Mouse (Mus musculus): ENCODE measurements at regions not wholly inside any gene's neighbourhood (a gene's known extent, or its start where the extent isn't known, plus 50 kb on each side); places are given as distances from the start of the nearest gene placed in this dataset.

DNA sequence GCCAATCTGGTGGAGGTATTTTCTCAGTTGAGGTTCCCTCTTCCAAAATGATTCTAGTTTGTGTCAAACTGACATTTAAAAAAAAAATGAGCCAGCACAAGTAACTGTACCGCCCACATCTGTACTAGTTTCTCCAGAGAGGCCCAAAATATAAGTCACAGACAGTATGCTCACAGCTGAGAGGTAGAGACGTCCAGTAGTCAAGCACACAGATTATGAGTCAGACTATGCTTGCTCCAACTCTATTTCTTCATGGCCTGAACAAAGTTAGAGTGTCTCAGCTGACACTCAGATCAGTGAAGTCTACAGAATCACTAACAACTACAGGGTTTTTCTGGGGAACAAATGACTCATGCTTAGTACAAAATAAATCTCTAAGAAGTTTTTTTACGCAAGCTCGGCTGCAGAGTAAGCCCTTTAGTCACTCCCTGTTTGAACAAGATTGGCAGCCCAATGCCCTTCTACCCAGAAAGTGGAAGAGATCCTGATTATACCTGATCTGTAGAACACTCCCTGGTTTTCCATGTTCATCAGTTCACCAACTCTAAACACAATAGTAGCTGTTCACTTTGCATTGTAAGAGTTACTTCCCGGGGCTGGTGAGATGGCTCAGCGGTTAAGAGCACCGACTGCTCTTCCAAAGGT, 70.7 kb downstream of the Cartpt start:
- no peaks in the 10 kb centered on the region for H3K4me1 ChIP-seq (replicated peaks; ENCODE audit: control insufficient read depth, insufficient read depth, low read length)
- H3K4me3 ChIP-seq (ENCODE audit: control insufficient read depth, insufficient read depth, low read length), result no peak overlapping the region
- TF ChIP-seq CTCF (IDR thresholded peaks at IDR 0.05; ENCODE audit: borderline replicate concordance, control insufficient read depth, extremely low read depth, insufficient read depth, low read length, poor library complexity), result no peak
- TF ChIP-seq POLR2A (IDR thresholded peaks at IDR 0.05; ENCODE audit: control insufficient read depth, extremely low read depth, insufficient read depth, low read length, poor library complexity), result no peak
- H3K36me3 ChIP-seq (ENCODE audit: control insufficient read depth, insufficient read depth, low read length), result no peaks in the 10 kb centered on the region
- DNase-seq, result no peak
- WGBS, result 87% methylated on average over 7 of the region's 7 CpGs
- no peaks in the 10 kb centered on the region for H3K27me3 ChIP-seq (ENCODE audit: control insufficient read depth, insufficient read depth, low read length)
- no peak overlapping the region for H3K27ac ChIP-seq (ENCODE audit: control insufficient read depth, insufficient read depth, low read length)

GRCm38 (mm10) chr13:99827573-99827972, 73.3 kb downstream of the Cartpt start:
- H3K27me3 ChIP-seq (ENCODE audit: control insufficient read depth, insufficient read depth, low read length), result no peaks in the 10 kb centered on the region
- no peak for TF ChIP-seq CTCF (IDR thresholded peaks at IDR 0.05; ENCODE audit: borderline replicate concordance, control insufficient read depth, extremely low read depth, insufficient read depth, low read length, poor library complexity)
- H3K4me3 ChIP-seq (ENCODE audit: control insufficient read depth, insufficient read depth, low read length), result no peak overlapping the region
- WGBS, result 90% methylated on average over 7 of the region's 7 CpGs
- DNase-seq, result no peak
- H3K27ac ChIP-seq (ENCODE audit: control insufficient read depth, insufficient read depth, low read length), result no peak overlapping the region
- no peaks in the 10 kb centered on the region for H3K36me3 ChIP-seq (ENCODE audit: control insufficient read depth, insufficient read depth, low read length)
- H3K4me1 ChIP-seq (replicated peaks; ENCODE audit: control insufficient read depth, insufficient read depth, low read length), result no peaks in the 10 kb centered on the region

DNA sequence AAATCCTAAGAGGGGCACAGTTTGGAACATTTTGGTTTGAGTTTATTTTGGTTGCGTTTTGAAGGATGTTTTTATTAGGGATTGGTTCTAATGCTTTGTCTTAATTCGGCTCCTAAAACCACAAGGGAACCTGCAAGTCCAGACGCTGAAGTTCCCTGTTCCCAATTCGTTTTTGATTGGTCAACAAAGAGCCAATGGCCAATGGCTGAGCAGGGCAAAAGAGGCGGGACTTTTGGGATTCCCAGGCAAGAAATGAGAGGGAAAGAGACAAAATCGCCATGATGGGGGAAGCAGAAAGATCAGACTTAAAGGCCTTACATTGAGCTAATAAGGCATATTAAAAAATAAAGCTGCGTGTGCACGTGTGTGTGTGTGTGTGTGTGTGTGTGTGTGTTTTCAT, 76.3 kb downstream of the Cartpt start:
- WGBS, result 63% methylated on average over 8 of the region's 8 CpGs
- no peak overlapping the region for H3K27ac ChIP-seq (ENCODE audit: control insufficient read depth, insufficient read depth, low read length)
- no peaks in the 10 kb centered on the region for H3K36me3 ChIP-seq (ENCODE audit: control insufficient read depth, insufficient read depth, low read length)

GRCm38 (mm10) chr13:99816666-99817065, 84.2 kb downstream of the Cartpt start:
- Histone ChIP-seq H3K4me3 (ENCODE audit: control insufficient read depth, insufficient read depth, low read length) (no peak overlapping the region), H3K4me1 (replicated peaks; ENCODE audit: control insufficient read depth, insufficient read depth, low read length) (no peaks in the 10 kb centered on the region), H3K27ac (ENCODE audit: control insufficient read depth, insufficient read depth, low read length) (no peak overlapping the region), H3K36me3 (ENCODE audit: control insufficient read depth, insufficient read depth, low read length) (no peaks in the 10 kb centered on the region), H3K27me3 (ENCODE audit: control insufficient read depth, insufficient read depth, low read length) (no peaks in the 10 kb centered on the region)
- 80% methylated on average over 6 of the region's 6 CpGs for WGBS
- TF ChIP-seq CTCF (IDR thresholded peaks at IDR 0.05; ENCODE audit: borderline replicate concordance, control insufficient read depth, extremely low read depth, insufficient read depth, low read length, poor library complexity) (no peak), POLR2A (IDR thresholded peaks at IDR 0.05; ENCODE audit: control insufficient read depth, extremely low read depth, insufficient read depth, low read length, poor library complexity) (no peak)
- no peak for DNase-seq

More for the DNA sequence above, 76.3 kb downstream of the Cartpt start:
- no peak overlapping the region for H3K4me3 ChIP-seq (ENCODE audit: control insufficient read depth, insufficient read depth, low read length)
- no peaks in the 10 kb centered on the region for H3K4me1 ChIP-seq (replicated peaks; ENCODE audit: control insufficient read depth, insufficient read depth, low read length)
- no peak for DNase-seq
- H3K27me3 ChIP-seq (ENCODE audit: control insufficient read depth, insufficient read depth, low read length), result no peaks in the 10 kb centered on the region
- no peak for TF ChIP-seq POLR2A (IDR thresholded peaks at IDR 0.05; ENCODE audit: control insufficient read depth, extremely low read depth, insufficient read depth, low read length, poor library complexity)
- no peak for TF ChIP-seq CTCF (IDR thresholded peaks at IDR 0.05; ENCODE audit: borderline replicate concordance, control insufficient read depth, extremely low read depth, insufficient read depth, low read length, poor library complexity)

DNA sequence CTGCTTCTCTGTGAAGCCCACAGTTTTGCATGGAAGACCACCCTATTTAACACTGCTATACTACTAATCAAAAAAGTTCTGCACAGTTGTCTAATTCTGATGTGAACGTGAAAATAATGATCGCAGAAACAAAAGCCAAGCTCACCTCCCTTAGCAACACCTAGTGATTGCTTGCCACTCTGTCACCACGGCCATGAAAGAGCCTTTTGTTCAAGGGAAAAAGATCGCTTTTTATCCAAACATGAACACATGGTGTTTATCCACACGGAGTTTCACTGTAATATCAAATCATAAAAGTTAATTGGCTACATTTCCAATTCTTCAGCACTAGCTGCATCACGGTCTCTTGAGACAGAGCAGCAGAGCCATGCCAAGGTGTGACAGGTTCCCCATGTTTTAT, 85.1 kb downstream of the Cartpt start:
- TF ChIP-seq POLR2A (IDR thresholded peaks at IDR 0.05; ENCODE audit: control insufficient read depth, extremely low read depth, insufficient read depth, low read length, poor library complexity), result no peak
- TF ChIP-seq CTCF (IDR thresholded peaks at IDR 0.05; ENCODE audit: borderline replicate concordance, control insufficient read depth, extremely low read depth, insufficient read depth, low read length, poor library complexity), result no peak
- DNase-seq, result no peak
- 95% methylated on average over 6 of the region's 6 CpGs for WGBS

GRCm38 (mm10) chr13:99814801-99815200, 86.1 kb downstream of the Cartpt start:
- Histone ChIP-seq H3K36me3 (ENCODE audit: control insufficient read depth, insufficient read depth, low read length) (no peaks in the 10 kb centered on the region), H3K4me3 (ENCODE audit: control insufficient read depth, insufficient read depth, low read length) (no peak overlapping the region), H3K4me1 (replicated peaks; ENCODE audit: control insufficient read depth, insufficient read depth, low read length) (no peaks in the 10 kb centered on the region), H3K27ac (ENCODE audit: control insufficient read depth, insufficient read depth, low read length) (no peak overlapping the region), H3K27me3 (ENCODE audit: control insufficient read depth, insufficient read depth, low read length) (no peaks in the 10 kb centered on the region)
- no peak for TF ChIP-seq POLR2A (IDR thresholded peaks at IDR 0.05; ENCODE audit: control insufficient read depth, extremely low read depth, insufficient read depth, low read length, poor library complexity)
- no peak for TF ChIP-seq CTCF (IDR thresholded peaks at IDR 0.05; ENCODE audit: borderline replicate concordance, control insufficient read depth, extremely low read depth, insufficient read depth, low read length, poor library complexity)
- WGBS, result 92% methylated on average over 2 of the region's 2 CpGs
- DNase-seq, result no peak

More for the DNA sequence above, 85.1 kb downstream of the Cartpt start:
- no peaks in the 10 kb centered on the region for H3K36me3 ChIP-seq (ENCODE audit: control insufficient read depth, insufficient read depth, low read length)
- H3K4me1 ChIP-seq (replicated peaks; ENCODE audit: control insufficient read depth, insufficient read depth, low read length), result no peaks in the 10 kb centered on the region
- no peak overlapping the region for H3K27ac ChIP-seq (ENCODE audit: control insufficient read depth, insufficient read depth, low read length)
- H3K4me3 ChIP-seq (ENCODE audit: control insufficient read depth, insufficient read depth, low read length), result no peak overlapping the region
- no peaks in the 10 kb centered on the region for H3K27me3 ChIP-seq (ENCODE audit: control insufficient read depth, insufficient read depth, low read length)

DNA sequence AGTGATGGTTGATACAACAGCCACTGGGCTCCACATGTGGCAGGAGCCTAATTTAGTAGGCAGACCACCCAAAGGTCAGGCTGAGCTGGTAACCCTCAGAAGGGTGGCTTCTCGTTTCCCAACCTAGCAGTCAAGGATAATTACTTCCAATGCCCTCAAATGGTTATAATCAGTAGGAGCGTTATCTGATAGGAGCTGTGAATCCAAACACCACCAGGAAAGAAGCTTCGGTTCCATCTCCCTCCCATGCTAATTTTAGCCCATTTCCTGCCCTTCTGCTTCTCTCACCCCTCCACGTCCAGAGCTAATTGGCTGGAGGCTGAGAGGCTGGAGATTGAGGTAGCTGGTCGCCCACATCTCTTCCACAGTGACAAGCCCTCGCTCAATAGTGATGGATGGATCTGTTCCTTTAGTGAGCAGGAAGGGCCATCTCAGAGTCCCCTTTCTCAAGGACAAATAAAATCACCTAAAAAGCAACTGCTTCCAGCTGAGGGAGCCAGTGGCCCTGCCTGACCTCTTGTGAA, 86.8 kb downstream of the Cartpt start:
- Histone ChIP-seq H3K27ac (ENCODE audit: control insufficient read depth, insufficient read depth, low read length) (no peak overlapping the region), H3K4me1 (replicated peaks; ENCODE audit: control insufficient read depth, insufficient read depth, low read length) (no peaks in the 10 kb centered on the region), H3K27me3 (ENCODE audit: control insufficient read depth, insufficient read depth, low read length) (no peaks in the 10 kb centered on the region), H3K36me3 (ENCODE audit: control insufficient read depth, insufficient read depth, low read length) (no peaks in the 10 kb centered on the region), H3K4me3 (ENCODE audit: control insufficient read depth, insufficient read depth, low read length) (no peak overlapping the region)
- no peak for TF ChIP-seq POLR2A (IDR thresholded peaks at IDR 0.05; ENCODE audit: control insufficient read depth, extremely low read depth, insufficient read depth, low read length, poor library complexity)
- no peak for TF ChIP-seq CTCF (IDR thresholded peaks at IDR 0.05; ENCODE audit: borderline replicate concordance, control insufficient read depth, extremely low read depth, insufficient read depth, low read length, poor library complexity)
- DNase-seq, result no peak
- 57% methylated on average over 6 of the region's 6 CpGs for WGBS

Measured in thymus, adult 2 months (tissue).